Mouse (Mus musculus): Measurements from ENCODE around the gene Islr2.

Gene Islr2

GRCm38 (mm10) chr9:58150733-58151361 lies 53.3 kb downstream of the Islr2 start:
- DNase-seq (ENCODE audit: inconsistent ontology term): no peak

- no peak for DNase-seq (ENCODE audit: inconsistent ontology term)
Observed at GRCm38 (mm10) chr9:58148806-58149205, 55.3 kb downstream of the Islr2 start.
